Mouse (Mus musculus): ENCODE measurements around the gene Ubqln3. TPM values are rescaled to one million over a fixed set of nuclear protein-coding genes. Genes with fewer than 3 reads are reported as not detected.

Ubqln3 gene
- polyA plus RNA-seq (2017; shearing (Covaris generic)): not detected

GRCm38 (mm10) chr7:104143179-104143578 is at the start of gene Ubqln3:
Gene Ubqln3, minus strand, starts transcription at chr7:104143279.
- ATAC-seq: no peak

GRCm38 (mm10) chr7:104191275-104191674 is 48.2 kb upstream of the Ubqln3 start:
- no peak for ATAC-seq

GRCm38 (mm10) chr7:104183292-104183691 is 40.2 kb upstream of the Ubqln3 start, which contains the start of gene Olfr648:
Gene Olfr648, minus strand, starts transcription at chr7:104183392.
- no peak for ATAC-seq

- no peak for ATAC-seq
Measured at GRCm38 (mm10) chr7:104179074-104179473, 36.0 kb upstream of the Ubqln3 start.

- ATAC-seq: no peak
Measured at GRCm38 (mm10) chr7:104178422-104179054, 35.5 kb upstream of the Ubqln3 start.

- no peak for ATAC-seq
Measured at GRCm38 (mm10) chr7:104175085-104175484, 32.0 kb upstream of the Ubqln3 start.

- peak; percentile 72 for ATAC-seq
Measured at GRCm38 (mm10) chr7:104169634-104170204, 26.6 kb upstream of the Ubqln3 start.

GRCm38 (mm10) chr7:104167105-104167504 is 24.0 kb upstream of the Ubqln3 start:
- no peak for ATAC-seq

GRCm38 (mm10) chr7:104150456-104150855 is 7.4 kb upstream of the Ubqln3 start, which contains the start of gene Ubqlnl:
Gene Ubqlnl, minus strand, starts transcription at chr7:104150556.
- ATAC-seq: no peak

- no peak for ATAC-seq
Measured at GRCm38 (mm10) chr7:104137305-104137704, 5.8 kb downstream of the Ubqln3 start, which contains the start of gene Olfr643. Gene Olfr643, minus strand, starts transcription at chr7:104137405.

- ATAC-seq: no peak
Measured at GRCm38 (mm10) chr7:104129726-104130125, 13.4 kb downstream of the Ubqln3 start, which contains the start of gene Ubqln5. Gene Ubqln5, minus strand, starts transcription at chr7:104129826.

- no peak for ATAC-seq
Measured at GRCm38 (mm10) chr7:104104757-104104972, 38.4 kb downstream of the Ubqln3 start, which contains the start of gene Olfr646. Gene Olfr646, plus strand, starts transcription at chr7:104104873.

GRCm38 (mm10) chr7:104103913-104104756 is 38.9 kb downstream of the Ubqln3 start:
- ATAC-seq: no peak

Other genes starting within 250 kb of the Ubqln3 start
- gene Olfr64, start 248.8 kb downstream of the Ubqln3 start, polyA plus RNA-seq (2017; shearing (Covaris generic)): not detected
- not detected for gene Olfr65, start 239.8 kb downstream of the Ubqln3 start, polyA plus RNA-seq (2017; shearing (Covaris generic))
- not detected for gene Olfr631, start 214.5 kb downstream of the Ubqln3 start, polyA plus RNA-seq (2017; shearing (Covaris generic))
- not detected for gene Olfr632, start 208.9 kb downstream of the Ubqln3 start, polyA plus RNA-seq (2017; shearing (Covaris generic))
- not detected for gene Olfr633, start 198.8 kb downstream of the Ubqln3 start, polyA plus RNA-seq (2017; shearing (Covaris generic))
- gene Olfr635, start 172.1 kb downstream of the Ubqln3 start, polyA plus RNA-seq (2017; shearing (Covaris generic)): under 1 TPM in 1 of 3 experiments, not detected in 2; 0.07 TPM
- not detected for gene Olfr638, start 144.5 kb downstream of the Ubqln3 start, polyA plus RNA-seq (2017; shearing (Covaris generic))
- gene Olfr639, start 126.0 kb downstream of the Ubqln3 start, polyA plus RNA-seq (2017; shearing (Covaris generic)): not detected
- gene Olfr640, start 117.7 kb downstream of the Ubqln3 start, polyA plus RNA-seq (2017; shearing (Covaris generic)): not detected
- not detected for gene Olfr641, start 107.8 kb downstream of the Ubqln3 start, polyA plus RNA-seq (2017; shearing (Covaris generic))
- not detected for gene Olfr642, start 90.6 kb downstream of the Ubqln3 start, polyA plus RNA-seq (2017; shearing (Covaris generic))
- not detected for gene 4930516K23Rik, start 81.8 kb downstream of the Ubqln3 start, polyA plus RNA-seq (2017; shearing (Covaris generic))
- gene Olfr644, start 71.4 kb downstream of the Ubqln3 start, polyA plus RNA-seq (2017; shearing (Covaris generic)): not detected
- gene Olfr645, start 57.8 kb downstream of the Ubqln3 start, polyA plus RNA-seq (2017; shearing (Covaris generic)): not detected
- not detected for gene Olfr646, start 38.4 kb downstream of the Ubqln3 start, polyA plus RNA-seq (2017; shearing (Covaris generic))
- gene Ubqln5, start 13.5 kb downstream of the Ubqln3 start, polyA plus RNA-seq (2017; shearing (Covaris generic)): not detected
- gene Olfr643, start 5.9 kb downstream of the Ubqln3 start, polyA plus RNA-seq (2017; shearing (Covaris generic)): not detected
- not detected for gene Ubqlnl, start 7.3 kb upstream of the Ubqln3 start, polyA plus RNA-seq (2017; shearing (Covaris generic))
- gene Olfm5, start 21.6 kb upstream of the Ubqln3 start, polyA plus RNA-seq (2017; shearing (Covaris generic)): not detected
- under 1 TPM; 0.20 to 0.50 (median 0.25) TPM for gene Olfr648, start 40.1 kb upstream of the Ubqln3 start, polyA plus RNA-seq (2017; shearing (Covaris generic))
- gene Olfr649, start 52.7 kb upstream of the Ubqln3 start, polyA plus RNA-seq (2017; shearing (Covaris generic)): not detected
- gene Trim6, start 75.5 kb upstream of the Ubqln3 start, polyA plus RNA-seq (2017; shearing (Covaris generic)): 1 to 10 TPM in 2 of 3 experiments, not detected in 1; 1.4 to 2.2 TPM
- 10 to 100 TPM; 50.1 to 60.0 (median 60.0) TPM for gene Trim34a, start 101.2 kb upstream of the Ubqln3 start, polyA plus RNA-seq (2017; shearing (Covaris generic))
- 10 to 100 TPM; 24.5 to 43.4 (median 41.7) TPM for gene Trim5, start 144.8 kb upstream of the Ubqln3 start, polyA plus RNA-seq (2017; shearing (Covaris generic))
- 100 to 1,000 TPM; 110 to 206 (median 165) TPM for gene Trim12a, start 172.2 kb upstream of the Ubqln3 start, polyA plus RNA-seq (2017; shearing (Covaris generic))
- gene Trim34b, start 186.2 kb upstream of the Ubqln3 start, polyA plus RNA-seq (2017; shearing (Covaris generic)): 1 to 10 TPM in 2 of 3 experiments, under 1 TPM in 1; 0.57 to 2.0 (median 1.7) TPM
- gene Trim12c, start 210.1 kb upstream of the Ubqln3 start, polyA plus RNA-seq (2017; shearing (Covaris generic)): 10 to 100 TPM; 14.6 to 21.1 (median 15.5) TPM
- 1 to 10 TPM in 1 of 3 experiments, under 1 TPM in 2; 0.35 to 1.1 (median 0.69) TPM for gene Trim30b, start 226.6 kb upstream of the Ubqln3 start, polyA plus RNA-seq (2017; shearing (Covaris generic))